Mouse (Mus musculus) adrenal gland, postnatal 25 days (tissue): ENCODE data around the gene Leprot. TPM values are rescaled to one million over a fixed set of nuclear protein-coding genes. Genes with fewer than 3 reads are reported as not detected.

Experiments used
- total RNA-seq: library from RNA; stranded (reverse); gene quantifications from 2 replicates; pipeline ENCODE4 v1.2.3, GENCODE M21; 2021

Gene Leprot
- total RNA-seq, 1 experiment from 2014 or later, result 81.7 TPM

Other genes with a start within 250 kb of the Leprot start
- 2.5 and 4.3 TPM in 2 replicates for gene Ak4, start 228.4 kb upstream of the Leprot start, total RNA-seq
- gene Dnajc6, start 151.1 kb upstream of the Leprot start, total RNA-seq, result 3.0 and 4.6 TPM in 2 replicates
- gene Lepr, start 69.7 kb downstream of the Leprot start, total RNA-seq, result 11.8 and 14.5 TPM in 2 replicates
- gene B020004J07Rik, start 196.3 kb downstream of the Leprot start, total RNA-seq, result not detected in 2 replicates
- gene C130073F10Rik, start 246.1 kb downstream of the Leprot start, total RNA-seq, result not detected in 2 replicates